Mouse (Mus musculus): ENCODE measurements at regions not wholly inside any gene's neighbourhood (a gene's known extent, or its start where the extent isn't known, plus 50 kb on each side); places are given as distances from the start of the nearest gene placed in this dataset.

DNA sequence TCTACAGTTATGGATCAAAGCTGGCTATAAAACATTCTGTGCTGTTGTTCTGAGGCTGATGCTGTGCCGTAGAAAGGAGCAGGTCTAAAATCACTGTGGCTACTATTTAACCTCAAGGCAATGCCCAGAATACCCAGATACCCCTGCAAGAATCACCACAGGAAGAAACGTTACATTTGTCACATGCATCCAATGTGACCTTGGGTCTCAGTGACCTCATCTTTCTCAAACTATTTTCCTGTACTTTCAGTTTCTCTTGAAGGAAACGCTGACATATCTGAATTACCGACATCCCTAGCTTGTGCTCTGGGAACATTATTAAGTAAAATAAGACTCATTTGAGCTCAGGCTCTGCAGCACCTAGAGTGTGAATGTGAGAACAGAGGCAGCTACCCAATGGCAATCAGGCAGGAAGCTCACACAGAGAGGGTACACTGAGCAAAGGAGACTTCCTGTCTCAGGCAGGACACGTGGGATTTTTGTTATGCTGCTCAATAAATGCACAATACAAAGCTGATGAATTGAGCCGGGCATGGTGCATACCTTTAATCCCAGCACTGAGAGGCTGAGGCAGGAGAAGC lies 436.7 kb upstream of the Jarid2 start:
- peak in 1 of 2 experiments; percentile 26 for DNase-seq (ENCODE audit: low spot score in 2 of 2)

DNA sequence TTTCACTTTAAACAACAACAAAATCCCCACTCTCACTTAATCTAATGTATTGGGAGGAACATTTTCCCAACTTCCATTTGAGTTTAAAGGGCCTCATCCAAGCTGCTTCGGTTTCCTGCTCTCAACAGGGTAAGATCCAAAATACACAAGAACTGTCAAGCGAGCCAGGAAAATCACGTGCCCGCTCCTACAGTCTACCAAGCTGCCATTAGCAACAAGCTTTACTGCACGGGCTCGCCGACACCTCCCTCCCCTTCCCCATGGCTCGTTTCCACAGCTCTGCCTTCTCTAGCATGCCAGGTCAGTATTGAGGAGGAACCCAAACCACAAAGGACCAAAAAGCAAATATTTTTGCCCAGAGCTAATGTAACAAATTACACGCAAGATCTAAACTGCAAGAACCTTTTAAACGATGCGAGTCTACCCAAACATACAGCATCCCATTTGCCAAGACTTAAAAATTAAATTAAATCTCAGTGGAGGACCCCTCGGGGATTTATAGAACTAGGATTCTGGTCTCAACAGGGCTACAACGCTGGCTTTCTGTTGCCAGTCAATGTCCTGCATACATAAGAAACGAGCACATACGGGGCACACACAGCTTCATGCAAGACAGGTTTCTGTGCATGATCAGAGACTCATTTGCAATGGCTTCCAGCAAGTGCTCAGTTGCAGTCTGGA lies 435.4 kb upstream of the Jarid2 start:
- no peak for DNase-seq (ENCODE audit: low spot score in 2 of 2)

GRCm38 (mm10) chr13:44295621-44296020 lies 433.7 kb upstream of the Jarid2 start:
- DNase-seq (ENCODE audit: low spot score in 2 of 2), result no peak

DNA sequence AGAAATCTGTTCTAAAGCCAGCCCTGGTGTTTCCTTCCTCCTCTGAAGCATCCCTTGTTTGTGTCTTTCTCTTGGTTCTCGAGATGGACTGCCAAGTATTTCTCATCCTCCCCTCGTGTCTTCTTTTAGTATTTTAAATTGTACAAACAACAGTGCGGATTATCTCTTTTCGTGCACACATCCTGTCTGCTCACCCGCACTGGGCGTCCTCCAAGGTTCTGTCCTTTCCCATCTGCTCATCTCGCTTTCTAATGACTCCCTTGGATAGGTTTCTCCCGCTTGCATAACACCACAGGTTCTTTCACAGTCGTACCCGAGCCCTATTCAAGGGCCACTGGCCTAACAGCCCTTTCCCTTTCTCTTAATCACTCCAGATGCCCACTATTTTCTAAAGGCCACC lies 428.7 kb upstream of the Jarid2 start:
- no peak for DNase-seq (ENCODE audit: low spot score in 2 of 2)

- no peak for DNase-seq (ENCODE audit: low spot score in 2 of 2)
Measured at GRCm38 (mm10) chr13:44301215-44301614, 428.1 kb upstream of the Jarid2 start.

DNA sequence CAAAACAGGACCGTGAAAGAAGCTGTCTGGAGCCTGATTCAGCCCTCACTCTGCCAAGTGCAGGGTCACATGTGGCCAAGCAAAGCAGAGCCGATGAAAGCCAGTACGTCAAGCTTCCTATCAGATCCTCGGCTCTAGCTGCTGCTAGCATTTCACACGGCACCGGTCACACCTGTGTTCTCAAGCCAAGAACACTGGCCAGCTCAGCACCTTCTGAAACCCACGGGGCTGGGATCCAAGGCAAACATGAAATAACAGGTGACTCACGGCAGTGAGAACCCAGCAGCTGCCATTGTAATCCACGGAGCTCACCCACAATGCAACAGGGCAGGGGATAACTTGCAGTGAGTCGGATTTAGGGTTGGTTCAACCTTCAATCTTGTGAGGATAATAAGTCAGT lies 427.3 kb upstream of the Jarid2 start:
- DNase-seq (ENCODE audit: low spot score in 2 of 2), result no peak

DNA sequence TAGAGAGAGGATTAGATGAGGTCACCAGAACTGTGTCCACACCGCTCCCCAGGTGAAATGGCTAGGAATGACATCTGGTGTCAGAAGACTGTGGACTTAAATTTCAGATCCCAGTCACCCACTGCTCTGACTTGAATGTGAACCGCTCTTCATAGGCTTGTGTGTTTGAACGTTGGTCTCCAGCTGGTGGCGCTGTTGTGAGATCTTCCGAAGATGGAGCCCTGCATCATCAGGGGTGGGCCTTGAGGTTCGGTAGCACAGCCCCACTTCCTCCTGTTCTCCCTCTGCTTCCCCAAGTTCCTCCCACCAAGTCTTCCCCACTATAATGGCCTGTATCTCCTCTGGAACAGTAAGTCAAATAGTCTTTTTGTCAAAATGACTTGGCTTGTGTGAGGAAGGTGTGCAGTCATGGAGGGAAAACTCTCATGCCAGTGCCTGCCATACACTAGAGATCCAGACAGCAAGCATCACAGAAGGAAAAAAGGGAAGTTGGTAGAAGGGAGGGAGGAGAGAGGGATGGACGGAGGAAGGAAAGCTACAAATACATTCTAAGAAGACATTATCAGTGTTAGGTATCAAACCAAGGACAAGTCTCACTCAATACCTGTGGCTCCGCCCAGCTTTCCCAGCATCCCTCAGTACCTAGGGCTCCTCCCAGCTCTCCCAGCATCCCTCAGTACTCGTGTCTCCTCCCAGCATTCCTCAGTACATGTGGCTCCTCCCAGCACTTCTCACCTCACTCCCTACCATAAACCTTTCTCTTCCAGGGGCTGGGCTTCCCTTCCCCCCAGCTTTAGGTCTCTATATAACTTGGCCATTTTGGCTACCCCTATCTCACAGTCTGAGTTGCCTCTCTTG lies 423.9 kb upstream of the Jarid2 start:
- peak in 1 of 2 experiments; percentile 50 for DNase-seq (ENCODE audit: low spot score in 2 of 2)

DNA sequence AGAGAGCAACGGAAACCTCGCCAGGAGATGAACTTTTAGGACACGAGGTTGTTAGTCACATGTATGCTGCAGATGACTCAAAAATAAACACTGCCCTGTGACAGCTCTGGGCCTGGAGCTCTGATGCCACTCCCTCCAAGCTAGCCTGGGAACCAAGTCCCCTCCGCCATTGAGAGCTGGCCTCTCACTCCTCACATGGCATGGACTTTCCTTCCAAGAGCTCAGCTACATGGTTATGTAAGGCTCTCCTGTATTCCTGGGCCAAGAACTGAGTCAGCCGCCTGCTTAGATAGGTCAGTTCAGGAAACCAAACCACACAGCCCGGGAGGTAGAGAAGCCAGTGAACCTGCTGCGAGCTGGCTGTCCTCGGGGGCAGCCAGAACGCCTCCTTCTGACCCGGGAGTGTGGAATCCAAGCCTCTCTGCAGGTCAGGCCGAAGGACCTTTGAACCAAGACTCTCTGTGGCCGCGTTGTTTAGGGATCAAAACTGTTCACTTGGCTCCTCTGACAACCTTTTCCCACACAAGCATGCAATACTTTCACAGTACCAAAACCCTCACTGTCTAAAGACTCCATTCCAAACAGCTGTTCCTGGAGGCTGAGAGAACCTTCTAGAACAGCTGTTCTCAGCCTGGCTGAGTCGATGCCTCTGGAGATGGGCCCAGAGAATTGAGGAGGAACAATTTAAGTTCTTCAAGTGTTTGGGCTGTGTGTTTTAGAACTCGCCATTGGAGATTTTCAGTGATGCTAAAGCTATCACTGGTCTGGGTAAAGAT lies 422.8 kb upstream of the Jarid2 start:
- DNase-seq (ENCODE audit: low spot score in 2 of 2), result no peak

DNA sequence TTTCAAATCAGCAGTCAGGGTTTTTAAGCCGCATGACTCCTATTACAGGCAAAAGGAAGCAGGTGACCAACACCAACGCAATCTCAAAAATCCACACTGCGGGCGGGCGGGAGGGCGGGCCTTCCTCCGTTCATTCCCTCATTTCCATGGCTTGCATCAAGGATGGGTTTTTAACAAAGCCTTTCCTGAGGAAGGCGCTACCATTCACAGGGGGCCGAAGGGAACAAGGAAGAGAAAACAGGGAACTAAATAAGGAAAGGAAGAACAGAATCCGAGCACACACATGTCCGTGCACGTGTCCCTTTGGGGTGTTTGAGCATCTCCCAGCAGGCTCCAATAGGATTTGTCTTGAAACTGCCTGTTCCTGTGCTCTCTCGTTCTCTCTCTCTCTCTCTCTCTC lies 421.0 kb upstream of the Jarid2 start:
- DNase-seq (ENCODE audit: low spot score in 2 of 2), result no peak

GRCm38 (mm10) chr13:44312237-44312636 lies 417.0 kb upstream of the Jarid2 start:
- DNase-seq (ENCODE audit: low spot score in 2 of 2), result no peak

- DNase-seq (ENCODE audit: low spot score in 2 of 2), result no peak
Measured at GRCm38 (mm10) chr13:44316747-44317446, 412.4 kb upstream of the Jarid2 start.

DNA sequence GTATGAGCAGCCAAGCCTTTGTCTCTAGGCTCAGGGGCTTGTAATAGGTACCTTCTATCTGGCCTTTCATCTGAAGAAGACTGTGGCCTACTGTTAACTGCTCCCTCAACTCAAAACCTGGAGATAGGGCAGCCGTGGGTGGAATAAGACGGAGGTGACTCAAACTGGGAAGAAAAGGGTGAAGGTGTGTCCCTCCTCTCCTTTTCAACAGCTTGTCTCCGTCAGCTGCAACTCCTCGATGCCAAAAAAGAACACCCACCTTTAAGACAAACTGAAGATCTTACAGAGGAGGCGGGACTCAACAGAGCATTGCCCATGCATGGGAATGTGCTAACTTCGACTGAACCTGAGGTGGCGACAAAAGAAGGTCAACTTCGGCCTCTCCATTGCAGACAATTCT lies 411.7 kb upstream of the Jarid2 start:
- DNase-seq (ENCODE audit: low spot score in 2 of 2), result no peak

DNA sequence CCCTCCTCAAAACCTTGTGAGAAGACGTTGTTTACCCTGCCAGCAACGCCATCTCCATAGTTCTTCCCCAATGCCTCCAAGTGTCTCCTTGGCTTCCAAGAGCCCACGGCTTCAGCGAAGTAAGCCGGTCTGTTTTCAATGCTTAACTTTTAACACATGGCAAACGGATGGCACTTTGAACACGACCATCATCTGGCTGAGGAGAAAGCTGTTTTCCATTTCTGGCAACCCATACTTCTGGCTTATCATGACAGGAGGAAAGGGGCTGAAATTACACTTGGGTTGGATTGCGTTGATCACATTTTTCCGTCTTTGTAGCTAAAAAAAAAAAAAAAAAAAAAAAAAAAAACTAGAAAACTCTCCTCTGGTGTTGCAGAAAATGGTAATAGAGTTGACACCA lies 410.2 kb upstream of the Jarid2 start:
- no peak for DNase-seq (ENCODE audit: low spot score in 2 of 2)

GRCm38 (mm10) chr13:44319511-44319910 lies 409.8 kb upstream of the Jarid2 start:
- no peak for DNase-seq (ENCODE audit: low spot score in 2 of 2)

DNA sequence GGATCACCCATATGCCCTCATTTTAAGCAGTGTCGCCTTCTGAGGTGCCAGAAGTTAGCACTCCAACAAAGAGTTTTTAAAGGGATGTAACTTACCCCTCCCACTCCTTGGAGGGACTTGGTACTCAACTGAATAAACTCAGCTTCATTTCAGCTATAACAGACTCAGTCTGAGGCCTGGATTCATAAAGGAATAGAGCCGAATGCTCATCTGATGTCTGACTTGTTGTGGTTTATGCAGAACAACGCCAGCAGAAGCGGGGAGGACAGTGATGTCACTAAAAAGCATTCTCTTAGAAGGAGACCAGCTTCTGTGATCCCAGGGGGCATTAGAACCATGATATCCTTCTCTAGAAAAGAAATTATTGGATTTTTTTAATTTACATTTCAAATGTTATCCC lies 409.0 kb upstream of the Jarid2 start:
- no peak for DNase-seq (ENCODE audit: low spot score in 2 of 2)

DNA sequence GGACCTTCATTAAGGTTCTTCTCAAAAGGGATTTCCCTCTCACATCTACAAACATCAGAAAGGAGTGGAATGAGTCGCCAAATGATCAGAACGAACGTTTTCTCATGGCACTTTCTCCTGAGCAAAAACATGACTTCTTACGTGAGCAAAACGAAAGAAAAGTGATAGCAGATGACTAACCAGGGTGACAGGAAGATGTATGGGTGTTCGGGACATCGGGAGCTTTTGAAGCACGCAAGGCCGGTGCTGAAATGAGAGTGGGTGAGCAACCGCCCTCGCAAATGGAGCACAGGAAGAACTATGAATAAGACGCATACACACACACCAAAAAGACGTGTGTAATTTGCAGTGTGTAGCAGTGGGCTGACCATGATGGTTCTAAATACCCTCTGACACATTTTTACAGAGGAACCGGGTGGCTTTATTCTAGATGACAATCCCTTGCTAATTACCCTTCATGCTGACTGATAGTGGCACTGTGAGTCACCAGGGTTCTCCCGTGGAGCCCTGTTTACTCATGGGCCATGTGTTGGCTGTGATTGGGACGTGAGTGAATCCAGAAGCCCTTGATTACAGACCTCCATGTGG lies 408.2 kb upstream of the Jarid2 start:
- no peak for DNase-seq (ENCODE audit: low spot score in 2 of 2)

- DNase-seq (ENCODE audit: low spot score in 2 of 2), result no peak
Measured at GRCm38 (mm10) chr13:44328416-44328815, 400.9 kb upstream of the Jarid2 start.

GRCm38 (mm10) chr13:44329161-44329560 lies 400.1 kb upstream of the Jarid2 start:
- no peak for DNase-seq (ENCODE audit: low spot score in 2 of 2)

DNA sequence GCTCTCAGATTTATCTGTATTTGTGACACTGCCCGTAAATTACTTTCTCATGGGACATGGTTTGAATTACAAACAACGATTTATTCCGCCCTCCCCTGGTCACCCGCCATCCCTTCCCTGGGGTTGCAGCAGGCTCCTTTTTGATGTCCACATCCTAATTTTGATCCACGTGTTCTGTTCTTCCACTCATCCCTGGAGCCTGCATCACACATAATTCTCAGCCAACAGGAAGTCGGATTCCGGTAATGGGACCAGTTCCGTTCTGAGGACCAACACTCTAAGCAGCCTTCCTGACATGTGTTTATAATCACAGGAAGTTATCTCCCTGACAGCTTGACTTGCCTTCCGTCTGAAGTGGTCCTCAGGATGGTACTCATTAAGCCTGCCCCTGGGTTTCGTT lies 399.6 kb upstream of the Jarid2 start:
- no peak for DNase-seq (ENCODE audit: low spot score in 2 of 2)

GRCm38 (mm10) chr13:44332716-44333240 lies 396.5 kb upstream of the Jarid2 start:
- DNase-seq (ENCODE audit: low spot score in 2 of 2), result no peak
